Comparison of ENCODE assay signal across 8 mouse cellular contexts in genomic region chr5:53995316-53995715, GRCm38 (mm10). TPM values are rescaled to one million over a fixed set of nuclear protein-coding genes. Genes with fewer than 3 reads are reported as not detected.
DNase-seq lines count a peak whose midpoint lies in the region; ATAC-seq lines count a peak whose summit lies in the region.

No protein-coding gene starts in this region.

- WGBS in hindbrain, embryonic 16.5 days, result 0% methylated on average over 34 of the region's 34 CpGs

- H3K9ac ChIP-seq in hindbrain, embryonic 16.5 days (ENCODE audit: low read depth, low read length), result peak overlapping the region; percentile 54

- peak; percentile 47 for DNase-seq in WW6 (ENCODE audit: low read depth, low spot score)
- peak; percentile 41 to 65 for DNase-seq in cerebellum, postnatal 4 days (ENCODE audit: low spot score in 2 of 2)
- peak; percentile 69 for DNase-seq in gastrocnemius, adult 18-20 months (ENCODE audit: low spot score)
- peak; percentile 78 to 83 for DNase-seq in left cerebral cortex, adult 9 months (ENCODE audit: low spot score in 2 of 2)
- peak; percentile 81 to 90 for DNase-seq in right cerebral cortex, adult 2 months (ENCODE audit: low spot score in 2 of 2)
- peak; percentile 73 for DNase-seq in urinary bladder, postnatal 25 days (ENCODE audit: low spot score)

- peaks cover 7% of the 10 kb centered on the region for H3K4me1 ChIP-seq in hindbrain, embryonic 16.5 days (ENCODE audit: control insufficient read depth, insufficient read depth, low read depth, low read length)
- peaks cover 45% of the 10 kb centered on the region for H3K4me1 ChIP-seq in megakaryocyte, embryonic 14.5 days

- no peaks in the 10 kb centered on the region for H3K9me3 ChIP-seq in hindbrain, embryonic 16.5 days (ENCODE audit: control insufficient read depth, low read length)
- no peaks in the 10 kb centered on the region for H3K9me3 ChIP-seq in megakaryocyte, embryonic 14.5 days

- H3K4me3 ChIP-seq in hindbrain, embryonic 16.5 days (ENCODE audit: low read length), result peak overlapping the region; percentile 46
- H3K4me3 ChIP-seq in megakaryocyte, embryonic 14.5 days (replicated peaks), result peak overlapping the region; percentile 94

- no peaks in the 10 kb centered on the region for H3K27me3 ChIP-seq in hindbrain, embryonic 16.5 days (replicated peaks; ENCODE audit: control insufficient read depth, insufficient read depth, low read length)
- no peaks in the 10 kb centered on the region for H3K27me3 ChIP-seq in megakaryocyte, embryonic 14.5 days (replicated peaks)

- peak overlapping the region; percentile 73 for H3K4me2 ChIP-seq in hindbrain, embryonic 16.5 days (ENCODE audit: low read length)

- no peak overlapping the region for H3K27ac ChIP-seq in hindbrain, embryonic 16.5 days (ENCODE audit: low read depth, low read length)

- H3K36me3 ChIP-seq in hindbrain, embryonic 16.5 days (ENCODE audit: control insufficient read depth, insufficient read depth, low read length), result no peaks in the 10 kb centered on the region
- H3K36me3 ChIP-seq in megakaryocyte, embryonic 14.5 days (replicated peaks; ENCODE audit: low read length), result no peaks in the 10 kb centered on the region

- ATAC-seq in hindbrain, embryonic 16.5 days, result peak; percentile 53

RNA-seq across cellular contexts. Expression of gene Stim2, which starts 3.0 kb away (rescaled TPM):
- 10 to 100 TPM; 43.7 to 52.6 TPM for total RNA-seq in gastrocnemius, adult 18-20 months (2021)
- polyA plus RNA-seq in hindbrain, embryonic 16.5 days (2015; fragmentation: Nextera tagmentation; extraction: Ambion mirVana), result 23.0 and 26.8 TPM in 2 replicates
- polyA plus RNA-seq in megakaryocyte, embryonic 14.5 days (2012; ENCODE audit: insufficient read depth, low replicate concordance), result 3.0 and 6.9 TPM in 2 replicates
